Mouse (Mus musculus): ENCODE data around the gene Iqgap3. TPM values are rescaled to one million over a fixed set of nuclear protein-coding genes. Genes with fewer than 3 reads are reported as not detected.
A peak's percentile ranks its signal among the peaks of the same experiment; 100 is the strongest.

Iqgap3 gene
- total RNA-seq, 2 experiments from 2014 or later: 3.5 to 3.9 TPM

GRCm38 (mm10) chr3:88090616-88091015 lies 8.8 kb downstream of the Iqgap3 start:
- no peak for DNase-seq

GRCm38 (mm10) chr3:88094126-88094525 lies 12.4 kb downstream of the Iqgap3 start:
- no peak for DNase-seq
- intact Hi-C loops (cut with DNase I): no loop called here

More at GRCm38 (mm10) chr3:88090616-88091015, 8.8 kb downstream of the Iqgap3 start:
- intact Hi-C loops (cut with DNase I): no loop called here

- no peak for DNase-seq
- intact Hi-C loops (cut with DNase I): loop anchor here (5.0 kb wide), 1 partner anchor 75 kb away; no protein-coding TSS in a partner anchor
These were observed 15.9 kb downstream of the Iqgap3 start for GRCm38 (mm10) chr3:88097666-88098065.

- intact Hi-C loops (cut with DNase I): no loop called here
- peak; percentile 42 for DNase-seq
These were observed 18.5 kb downstream of the Iqgap3 start for GRCm38 (mm10) chr3:88100251-88100650.

- intact Hi-C loops (cut with DNase I): no loop called here
- no peak for DNase-seq
These were observed 20.0 kb downstream of the Iqgap3 start for GRCm38 (mm10) chr3:88101736-88102135.

- no peak for DNase-seq
- intact Hi-C loops (cut with DNase I): no loop called here
These were observed 20.4 kb downstream of the Iqgap3 start for GRCm38 (mm10) chr3:88102196-88102595.

- no peak for DNase-seq
- intact Hi-C loops (cut with DNase I): no loop called here
These were observed 20.8 kb downstream of the Iqgap3 start for GRCm38 (mm10) chr3:88102611-88103010.

GRCm38 (mm10) chr3:88106126-88106525 lies 24.4 kb downstream of the Iqgap3 start:
- intact Hi-C loops (cut with DNase I): no loop called here

GRCm38 (mm10) chr3:88109126-88109525 lies 27.4 kb downstream of the Iqgap3 start:
- DNase-seq: no peak
- intact Hi-C loops (cut with DNase I): no loop called here

More at GRCm38 (mm10) chr3:88106126-88106525, 24.4 kb downstream of the Iqgap3 start:
- DNase-seq: no peak

GRCm38 (mm10) chr3:88114396-88114795 lies 32.6 kb downstream of the Iqgap3 start:
- no peak for DNase-seq
- intact Hi-C loops (cut with DNase I): no loop called here

- DNase-seq: no peak
- intact Hi-C loops (cut with DNase I): no loop called here
These were observed 38.4 kb downstream of the Iqgap3 start for GRCm38 (mm10) chr3:88120117-88120651.

GRCm38 (mm10) chr3:88121164-88122131 lies 39.7 kb downstream of the Iqgap3 start:
- intact Hi-C loops (cut with DNase I): no loop called here
- no peak for DNase-seq

- intact Hi-C loops (cut with DNase I): no loop called here
- no peak for DNase-seq
These were observed 43.4 kb downstream of the Iqgap3 start for GRCm38 (mm10) chr3:88125195-88125594.

- DNase-seq: no peak
- intact Hi-C loops (cut with DNase I): no loop called here
These were observed 44.4 kb downstream of the Iqgap3 start for GRCm38 (mm10) chr3:88126181-88126580.

- no peak for DNase-seq
- intact Hi-C loops (cut with DNase I): no loop called here
These were observed 45.9 kb downstream of the Iqgap3 start for GRCm38 (mm10) chr3:88127636-88128035.

- intact Hi-C loops (cut with DNase I): no loop called here
- DNase-seq: no peak
These were observed 46.3 kb downstream of the Iqgap3 start for GRCm38 (mm10) chr3:88128056-88128455.

GRCm38 (mm10) chr3:88129006-88129405 lies 47.2 kb downstream of the Iqgap3 start:
- no peak for DNase-seq
- intact Hi-C loops (cut with DNase I): no loop called here

- intact Hi-C loops (cut with DNase I): loop anchor here (10.0 kb wide), 1 partner anchor 46 kb away; the partner anchor contains the start of gene Iqgap3
- DNase-seq: no peak
These were observed 49.3 kb downstream of the Iqgap3 start for GRCm38 (mm10) chr3:88131071-88131470.

- DNase-seq: no peak
- intact Hi-C loops (cut with DNase I): loop anchor here (10.0 kb wide), 1 partner anchor 48 kb away; the partner anchor contains the start of gene Iqgap3
These were observed 50.7 kb downstream of the Iqgap3 start for GRCm38 (mm10) chr3:88132492-88132891.

GRCm38 (mm10) chr3:88133187-88133771 lies 51.5 kb downstream of the Iqgap3 start:
- intact Hi-C loops (cut with DNase I): loop anchor here (10.0 kb wide), 1 partner anchor 48 kb away; the partner anchor contains the start of gene Iqgap3
- DNase-seq: peak; percentile 88

GRCm38 (mm10) chr3:88136346-88136745 lies 54.6 kb downstream of the Iqgap3 start:
- intact Hi-C loops (cut with DNase I): loop anchor here (10.0 kb wide), 1 partner anchor 52 kb away; the partner anchor contains the start of gene Iqgap3
- DNase-seq: no peak

Data from left cerebral cortex, postnatal 4 days (tissue).